Mouse (Mus musculus) myocyte (in vitro differentiated cells): Measurements from ENCODE around the gene Pde4a.

Experiments
- CEBPB ChIP-seq: IDR thresholded peaks from 2 replicates; pipeline ENCODE4 v1.6.1; 2011; ENCODE audit warnings: mild to moderate bottlenecking, moderate library complexity; ENCODE audit not compliant: poor library complexity, insufficient read depth, severe bottlenecking
- MAX ChIP-seq: IDR thresholded peaks from one replicate; pipeline ENCODE4 v1.6.1; 2011; ENCODE audit warnings: low read depth, mild to moderate bottlenecking, control low read depth
- MYOD1 ChIP-seq, 3 experiments: IDR thresholded peaks; one replicate each; pipeline ENCODE4 v1.6.1; 2011; ENCODE audit warnings: control low read depth in 2 of 3, low read depth in 2 of 3, mild to moderate bottlenecking in 2 of 3, moderate library complexity in 1 of 3; ENCODE audit not compliant: insufficient read length in 2 of 3, control insufficient read depth in 1 of 3
- MYOG ChIP-seq, 3 experiments: IDR thresholded peaks; one replicate each; pipeline ENCODE4 v1.6.1; 2011; ENCODE audit warnings: control low read depth in 2 of 3, low read depth in 2 of 3, mild to moderate bottlenecking in 2 of 3; ENCODE audit not compliant: insufficient read length in 2 of 3, control insufficient read depth in 1 of 3, insufficient read depth in 1 of 3
- POLR2A ChIP-seq: IDR thresholded peaks from one replicate; pipeline ENCODE4 v1.6.1; 2011; ENCODE audit warnings: low read depth, mild to moderate bottlenecking, control low read depth, moderate library complexity; ENCODE audit not compliant: insufficient read length
- USF1 ChIP-seq: IDR thresholded peaks from one replicate; pipeline ENCODE4 v1.6.1; 2011; ENCODE audit warnings: low read depth, mild to moderate bottlenecking, control low read depth, moderate library complexity

DNA sequence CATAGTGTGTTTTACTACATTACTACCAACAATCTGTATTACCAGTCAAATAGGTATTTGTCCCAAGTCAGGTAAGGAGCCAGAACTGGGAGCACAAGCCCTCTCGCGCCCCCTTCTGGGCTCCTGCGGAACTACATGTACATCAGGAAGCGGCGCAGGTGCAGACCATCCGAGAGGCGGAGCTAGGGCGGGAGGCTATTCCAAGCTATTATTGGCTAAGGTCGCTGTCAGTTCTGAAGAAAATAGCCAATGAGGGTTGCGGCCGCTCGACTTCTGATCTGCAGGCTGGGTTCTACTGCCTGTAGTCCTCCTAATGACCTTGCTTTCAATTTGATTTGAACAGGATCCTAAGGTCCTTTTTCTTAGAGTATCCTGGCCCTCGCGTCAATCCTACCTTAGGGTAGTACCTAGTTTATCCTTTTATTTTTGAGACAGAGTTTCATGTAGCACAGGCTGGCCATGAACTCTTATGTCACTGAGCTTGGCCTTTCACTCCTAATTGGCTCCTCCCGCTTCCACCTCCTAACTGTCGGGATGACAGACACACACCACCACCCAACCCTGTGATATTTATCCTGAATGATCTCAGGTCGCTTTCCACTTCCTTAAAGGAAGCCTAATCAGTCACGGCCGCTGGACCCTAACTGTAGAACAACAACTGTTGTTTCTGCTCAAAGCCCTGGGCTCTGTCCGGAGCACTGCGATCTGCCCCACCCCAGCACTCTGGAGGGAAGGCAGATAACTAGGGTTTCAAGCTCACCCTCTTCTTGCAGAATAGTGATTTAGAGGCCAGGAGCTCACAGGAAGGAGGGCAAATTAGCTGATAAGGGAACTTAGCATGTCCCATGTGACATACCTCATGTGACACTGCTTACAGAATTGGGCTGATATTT lies 55.2 kb downstream of the Pde4a start:
- TF ChIP-seq MAX (no peak), MYOD1 (IDR thresholded peaks at IDR 0.05; ENCODE audit: control insufficient read depth in 1 of 3, insufficient read length in 2 of 3, low read depth in 2 of 3) (no peak), CEBPB (no peak), USF1 (no peak), POLR2A (no peak), MYOG (IDR thresholded peaks at IDR 0.05; ENCODE audit: control insufficient read depth in 1 of 3, insufficient read depth in 1 of 3, insufficient read length in 2 of 3, low read depth in 2 of 3) (no peak)
